Mouse (Mus musculus): Measurements from ENCODE around the gene Ndufb3.

DNA sequence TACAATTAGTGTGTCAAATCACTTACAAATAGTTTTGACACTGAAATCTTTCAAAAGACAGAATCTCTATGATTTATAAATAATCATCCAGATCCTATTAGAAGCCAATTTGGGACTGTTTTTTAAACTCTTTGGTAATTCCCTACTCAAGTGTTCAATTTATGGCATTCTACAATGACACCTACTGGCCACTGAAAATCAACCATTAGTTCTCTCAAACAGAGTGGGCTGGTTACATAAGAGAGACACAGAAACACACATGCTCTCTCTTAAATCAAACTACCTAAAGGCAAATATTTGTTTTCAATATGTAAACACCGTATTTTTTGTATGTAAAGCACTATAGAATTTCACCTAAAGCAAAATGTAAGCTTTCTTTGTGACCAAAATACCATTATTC lies 1.9 kb upstream of the Ndufb3 start:
- TF ChIP-seq CTCF (IDR thresholded peaks at IDR 0.05; ENCODE audit: low read depth) = peak; percentile 22; the same call in 1 of the 2 replicates
- TF ChIP-seq EP300 (IDR thresholded peaks at IDR 0.05; ENCODE audit: low read depth) = no peak
